Mouse (Mus musculus): ENCODE measurements around the gene Gm10912.
"Not testable (repeated sequence)": the region's sequence is repeated elsewhere in the genome, so short reads cannot be mapped to it uniquely, and the experiment has no call there.

Gm10912 gene

GRCm38 (mm10) chr2:104069704-104070185 is 4.1 kb downstream of the Gm10912 start, which contains the start of gene Cd59b:
Gene Cd59b (plus strand): TSS chr2:104069849.
- DNase-seq, result peak; percentile 66 to 67

GRCm38 (mm10) chr2:104078285-104078684 is 12.7 kb downstream of the Gm10912 start:
- not testable (repeated sequence) for DNase-seq

- DNase-seq, result not testable (repeated sequence)
Measured at GRCm38 (mm10) chr2:104081436-104082050, 15.9 kb downstream of the Gm10912 start.

GRCm38 (mm10) chr2:104082474-104082873 is 16.8 kb downstream of the Gm10912 start:
- no peak for DNase-seq

- not testable (repeated sequence) for DNase-seq
Measured at GRCm38 (mm10) chr2:104084027-104084426, 18.4 kb downstream of the Gm10912 start.

- not testable (repeated sequence) for DNase-seq
Measured at GRCm38 (mm10) chr2:104087562-104087961, 21.9 kb downstream of the Gm10912 start.

GRCm38 (mm10) chr2:104093305-104093704 is 27.7 kb downstream of the Gm10912 start:
- DNase-seq, result no peak

GRCm38 (mm10) chr2:104095741-104096213 is 30.2 kb downstream of the Gm10912 start, which contains the start of gene Cd59a:
Gene Cd59a (plus strand): TSS chr2:104095801.
- DNase-seq, result peak; percentile 85

GRCm38 (mm10) chr2:104096256-104096655 is 30.6 kb downstream of the Gm10912 start:
- no peak for DNase-seq

- not testable (repeated sequence) for DNase-seq
Measured at GRCm38 (mm10) chr2:104096796-104097195, 31.2 kb downstream of the Gm10912 start.

- not testable (repeated sequence) for DNase-seq
Measured at GRCm38 (mm10) chr2:104097396-104097795, 31.8 kb downstream of the Gm10912 start.

- DNase-seq, result no peak
Measured at GRCm38 (mm10) chr2:104098529-104099230, 33.1 kb downstream of the Gm10912 start.

- no peak for DNase-seq
Measured at GRCm38 (mm10) chr2:104099231-104099585, 33.6 kb downstream of the Gm10912 start.

GRCm38 (mm10) chr2:104099946-104100345 is 34.3 kb downstream of the Gm10912 start:
- no peak for DNase-seq

- DNase-seq, result no peak
Measured at GRCm38 (mm10) chr2:104104800-104105199, 39.2 kb downstream of the Gm10912 start.

- not testable (repeated sequence) for DNase-seq
Measured at GRCm38 (mm10) chr2:104109021-104109420, 43.4 kb downstream of the Gm10912 start.

GRCm38 (mm10) chr2:104109528-104109927 is 43.9 kb downstream of the Gm10912 start:
- no peak for DNase-seq

GRCm38 (mm10) chr2:104110031-104110430 is 44.4 kb downstream of the Gm10912 start:
- no peak for DNase-seq

GRCm38 (mm10) chr2:104111170-104111797 is 45.7 kb downstream of the Gm10912 start:
- not testable (repeated sequence) for DNase-seq

GRCm38 (mm10) chr2:104113563-104113962 is 47.9 kb downstream of the Gm10912 start:
- DNase-seq, result not testable (repeated sequence)

GRCm38 (mm10) chr2:104114898-104115297 is 49.3 kb downstream of the Gm10912 start:
- DNase-seq, result no peak
